Mouse (Mus musculus): ENCODE measurements around the gene Tacc2. TPM values are rescaled to one million over a fixed set of nuclear protein-coding genes. Genes with fewer than 3 reads are reported as not detected.

Tacc2 gene
- total and polyA plus RNA-seq, 3 experiments: 3.5 to 21.5 TPM; not detected in 1

DNA sequence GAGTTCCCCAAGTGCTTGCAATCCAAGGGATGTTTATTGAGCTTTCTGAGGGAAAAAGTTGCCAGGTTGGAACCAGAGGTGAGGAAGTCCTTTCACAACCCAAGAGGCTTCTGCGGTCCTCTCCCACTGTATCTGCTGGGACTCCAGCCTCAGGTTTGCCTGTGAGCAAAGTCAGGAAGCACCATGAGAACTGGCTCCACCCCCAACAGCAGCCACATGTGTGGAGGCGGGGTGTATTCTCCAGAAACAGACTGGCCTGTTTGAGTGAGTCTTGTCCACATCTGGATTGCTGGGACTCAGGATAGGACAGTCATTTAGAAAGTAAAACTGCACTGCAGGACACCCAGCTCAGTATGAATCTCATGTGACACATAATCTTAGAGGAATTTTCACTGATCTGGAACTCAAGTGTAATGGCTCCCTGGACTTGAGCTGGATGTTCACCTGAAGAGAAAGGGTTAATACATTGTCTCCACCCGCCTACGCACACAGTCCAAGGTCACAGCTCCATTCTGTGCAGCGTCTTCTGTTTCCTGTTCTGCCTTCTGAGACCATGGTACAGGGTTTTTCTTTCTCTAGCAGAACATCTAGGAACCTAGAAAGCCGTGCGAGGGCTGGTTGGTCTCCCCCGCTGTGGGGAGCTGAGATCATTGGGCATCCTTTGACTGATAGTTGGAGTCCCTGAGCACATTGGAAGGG lies 149.6 kb downstream of the Tacc2 start:
- Histone ChIP-seq H3K79me2 (ENCODE audit: control insufficient read depth, insufficient read depth, low read length, poor library complexity) (no peaks in the 10 kb centered on the region), H3K4me3 (ENCODE audit: control insufficient read depth in 1 of 2, insufficient read depth in 1 of 2, low read depth in 2 of 2, low read length in 2 of 2) (no peak overlapping the region), H3K9ac (ENCODE audit: control insufficient read depth, low read depth, low read length, poor library complexity, severe bottlenecking) (no peak overlapping the region), H3K36me3 (ENCODE audit: control insufficient read depth in 1 of 2, insufficient read depth in 2 of 2, low read length in 2 of 2) (no peaks in the 10 kb centered on the region; a peak in 1 of 4 replicates), H3K27me3 (ENCODE audit: control insufficient read depth in 1 of 2, insufficient read depth in 2 of 2, low read length in 2 of 2) (no peaks in the 10 kb centered on the region), H3K27ac (ENCODE audit: control insufficient read depth, low read depth, low read length) (no peak overlapping the region), H3K4me1 (ENCODE audit: control insufficient read depth in 1 of 2, insufficient read depth in 2 of 2, low read length in 2 of 2) (no peaks in the 10 kb centered on the region), H3K9me3 (replicated peaks; ENCODE audit: insufficient read depth, low read length) (no peaks in the 10 kb centered on the region)
- no peak for DNase-seq (ENCODE audit: low read depth, low spot score)
- TF ChIP-seq MEF2A (IDR thresholded peaks at IDR 0.05; ENCODE audit: extremely low read depth, insufficient replicate concordance, low read depth, low read length, poor library complexity, severe bottlenecking) (no peak), USF2 (IDR thresholded peaks at IDR 0.05; ENCODE audit: borderline replicate concordance in 1 of 2, insufficient read depth in 1 of 2, low read depth in 1 of 2, low read length in 2 of 2) (no peak), GATA1 (IDR thresholded peaks at IDR 0.05; ENCODE audit: low read depth, low read length) (no peak), TBP (IDR thresholded peaks at IDR 0.05; ENCODE audit: low read depth, low read length) (no peak), POLR2AphosphoS2 (IDR thresholded peaks at IDR 0.05; ENCODE audit: low read length) (no peak), TCF12 (IDR thresholded peaks at IDR 0.05; ENCODE audit: low read depth, low read length) (no peak), USF1 (IDR thresholded peaks at IDR 0.05; ENCODE audit: low read depth, low read length) (no peak), CHD2 (IDR thresholded peaks at IDR 0.05; ENCODE audit: low read length) (no peak), UBTF (IDR thresholded peaks at IDR 0.05; ENCODE audit: borderline replicate concordance, insufficient read depth, low read depth, low read length) (no peak), MYB (IDR thresholded peaks at IDR 0.05; ENCODE audit: low read depth, low read length) (no peak), ZNF384 (IDR thresholded peaks at IDR 0.05; ENCODE audit: low read depth, low read length) (no peak), TAL1 (IDR thresholded peaks at IDR 0.05; ENCODE audit: low read length) (no peak), MAX (IDR thresholded peaks at IDR 0.05; ENCODE audit: low read length) (no peak)

DNA sequence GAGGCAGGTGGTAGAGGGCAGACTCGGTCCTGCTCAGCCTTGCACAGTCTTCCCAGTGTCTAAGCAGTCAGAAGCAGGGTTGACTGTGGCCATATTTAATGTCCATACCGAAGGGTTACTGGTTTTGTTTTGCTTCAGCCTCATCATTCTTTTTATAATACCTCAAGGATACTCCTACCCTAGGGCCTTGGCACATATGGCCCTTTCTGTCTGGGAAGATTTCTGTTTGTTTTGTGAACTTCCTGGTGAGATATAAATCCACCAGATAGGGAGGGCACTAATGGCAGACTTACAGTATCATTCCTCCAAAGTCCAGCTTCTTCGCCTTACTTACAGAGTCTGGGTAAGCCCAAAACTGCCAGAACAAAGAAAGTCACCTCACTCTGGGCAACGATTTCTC lies 150.3 kb downstream of the Tacc2 start:
- Histone ChIP-seq H3K27me3 (ENCODE audit: control insufficient read depth in 1 of 2, insufficient read depth in 2 of 2, low read length in 2 of 2) (no peaks in the 10 kb centered on the region), H3K9ac (ENCODE audit: control insufficient read depth, low read depth, low read length, poor library complexity, severe bottlenecking) (no peak overlapping the region), H3K9me3 (replicated peaks; ENCODE audit: insufficient read depth, low read length) (no peaks in the 10 kb centered on the region), H3K4me1 (ENCODE audit: control insufficient read depth in 1 of 2, insufficient read depth in 2 of 2, low read length in 2 of 2) (no peaks in the 10 kb centered on the region), H3K27ac (ENCODE audit: control insufficient read depth, low read depth, low read length) (no peak overlapping the region), H3K36me3 (ENCODE audit: control insufficient read depth in 1 of 2, insufficient read depth in 2 of 2, low read length in 2 of 2) (no peaks in the 10 kb centered on the region; a peak in 1 of 4 replicates), H3K79me2 (ENCODE audit: control insufficient read depth, insufficient read depth, low read length, poor library complexity) (no peaks in the 10 kb centered on the region), H3K4me3 (ENCODE audit: control insufficient read depth in 1 of 2, insufficient read depth in 1 of 2, low read depth in 2 of 2, low read length in 2 of 2) (no peak overlapping the region)
- DNase-seq (ENCODE audit: low read depth, low spot score): no peak
- TF ChIP-seq POLR2A (IDR thresholded peaks at IDR 0.05; ENCODE audit: control insufficient read depth in 1 of 2, insufficient read depth in 1 of 2, low read depth in 1 of 2, low read length in 2 of 2, poor library complexity in 1 of 2): no peak
- TF ChIP-seq MAFK (IDR thresholded peaks at IDR 0.05; ENCODE audit: borderline replicate concordance, low read depth, low read length): no peak
- TF ChIP-seq SMC3 (IDR thresholded peaks at IDR 0.05; ENCODE audit: low read depth, low read length): no peak
- TF ChIP-seq ETS1 (IDR thresholded peaks at IDR 0.05; ENCODE audit: low read depth, low read length): no peak
- TF ChIP-seq MYC (IDR thresholded peaks at IDR 0.05; ENCODE audit: low read depth, low read length): no peak
- TF ChIP-seq ZNF384 (IDR thresholded peaks at IDR 0.05; ENCODE audit: low read depth, low read length): no peak
